Mouse (Mus musculus): ENCODE data around the gene Htr5b. TPM values are rescaled to one million over a fixed set of nuclear protein-coding genes. Genes with fewer than 3 reads are reported as not detected.

Htr5b gene
- polyA plus RNA-seq, 1 experiment, result not detected

- H3K27ac ChIP-seq (ENCODE audit: insufficient read depth, low read depth, low read length), result peak overlapping the region; percentile 93
Observed at GRCm38 (mm10) chr1:121463806-121464205, 64.5 kb downstream of the Htr5b start.

GRCm38 (mm10) chr1:121462643-121463042, 65.6 kb downstream of the Htr5b start:
- Histone ChIP-seq H3K27ac (ENCODE audit: insufficient read depth, low read depth, low read length) (peak overlapping the region; percentile 62), H3K4me1 (ENCODE audit: control insufficient read depth, insufficient read depth, low read length) (peaks cover 39% of the 10 kb centered on the region), H3K4me3 (ENCODE audit: insufficient read depth, low read length) (no peak overlapping the region)
- TF ChIP-seq POLR2A (IDR thresholded peaks at IDR 0.05; ENCODE audit: borderline replicate concordance, low read depth, low read length) (no peak), CTCF (IDR thresholded peaks at IDR 0.05; ENCODE audit: low read depth, low read length) (no peak)

More at GRCm38 (mm10) chr1:121463806-121464205, 64.5 kb downstream of the Htr5b start:
- no peak for TF ChIP-seq CTCF (IDR thresholded peaks at IDR 0.05; ENCODE audit: low read depth, low read length)
- TF ChIP-seq POLR2A (IDR thresholded peaks at IDR 0.05; ENCODE audit: borderline replicate concordance, low read depth, low read length), result no peak
- peaks cover 39% of the 10 kb centered on the region for H3K4me1 ChIP-seq (ENCODE audit: control insufficient read depth, insufficient read depth, low read length)
- no peak overlapping the region for H3K4me3 ChIP-seq (ENCODE audit: insufficient read depth, low read length)

- no peak overlapping the region for H3K4me3 ChIP-seq (ENCODE audit: insufficient read depth, low read length)
- H3K4me1 ChIP-seq (ENCODE audit: control insufficient read depth, insufficient read depth, low read length), result peaks cover 39% of the 10 kb centered on the region
- TF ChIP-seq CTCF (IDR thresholded peaks at IDR 0.05; ENCODE audit: low read depth, low read length), result no peak
- no peak for TF ChIP-seq POLR2A (IDR thresholded peaks at IDR 0.05; ENCODE audit: borderline replicate concordance, low read depth, low read length)
- no peak overlapping the region for H3K27ac ChIP-seq (ENCODE audit: insufficient read depth, low read depth, low read length)
Observed at GRCm38 (mm10) chr1:121461895-121462294, 66.4 kb downstream of the Htr5b start.

DNA sequence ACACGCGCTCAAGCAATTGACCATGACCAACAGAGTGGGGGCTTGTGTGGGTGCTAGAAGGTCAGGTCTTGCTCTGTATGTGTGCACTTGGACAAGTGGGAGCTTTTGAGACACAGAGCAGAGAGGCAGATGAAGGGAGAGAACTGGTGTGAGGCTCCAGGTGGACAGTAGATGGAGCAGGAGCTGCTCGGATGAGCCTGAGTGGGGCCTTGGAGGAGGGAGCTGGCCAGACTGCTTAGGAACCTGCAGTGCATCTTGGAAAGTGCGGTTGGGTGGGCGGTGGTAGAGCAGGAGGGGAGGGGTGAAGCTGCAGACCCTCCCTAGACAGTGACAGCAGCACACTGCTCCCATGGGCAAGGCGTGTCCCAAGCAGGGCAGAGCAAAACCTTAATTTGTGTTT, 68.2 kb downstream of the Htr5b start:
- no peak overlapping the region for H3K4me3 ChIP-seq (ENCODE audit: insufficient read depth, low read length)
- no peak for TF ChIP-seq CTCF (IDR thresholded peaks at IDR 0.05; ENCODE audit: low read depth, low read length)
- no peak for TF ChIP-seq POLR2A (IDR thresholded peaks at IDR 0.05; ENCODE audit: borderline replicate concordance, low read depth, low read length)
- H3K4me1 ChIP-seq (ENCODE audit: control insufficient read depth, insufficient read depth, low read length), result peaks cover 33% of the 10 kb centered on the region
- no peak overlapping the region for H3K27ac ChIP-seq (ENCODE audit: insufficient read depth, low read depth, low read length)

Other genes with a start within 250 kb of the Htr5b start
- 20.2 and 24.7 TPM in 2 replicates for gene Insig2, start 195.9 kb downstream of the Htr5b start, polyA plus RNA-seq (2012; ENCODE audit: insufficient read depth, insufficient read length, missing spikeins)
- 25.2 and 30.1 TPM in 2 replicates for gene Ccdc93, start 97.4 kb downstream of the Htr5b start, polyA plus RNA-seq (2012; ENCODE audit: insufficient read depth, insufficient read length, missing spikeins)
- gene Ddx18, start 39.5 kb upstream of the Htr5b start, polyA plus RNA-seq (2012; ENCODE audit: insufficient read depth, insufficient read length, missing spikeins), result 27.4 and 30.9 TPM in 2 replicates